12 mouse cellular contexts compared by ENCODE assay signal in genomic region chr6:121098109-121098508, GRCm38 (mm10). TPM values are rescaled to one million over a fixed set of nuclear protein-coding genes. Genes with fewer than 3 reads are reported as not detected.
DNase-seq lines count a peak whose midpoint lies in the region; ATAC-seq and TF ChIP-seq lines count a peak whose summit lies in the region.
"Had no signal": no experiment of that assay in that cellular context is flagged by ENCODE, and none has a peak within 500 bp of the region (broad histone marks: within the 10 kb centered on the region; RNA-seq: fewer than 3 reads in every experiment).

No protein-coding gene starts in this region.

- no peak for DNase-seq in heart, embryonic 10.5 days (ENCODE audit: low spot score)
- DNase-seq in heart, postnatal 14 days, result no peak
- no peak for DNase-seq in G1E (ENCODE audit: low spot score)
- DNase-seq in liver, postnatal 0 days, result no peak
- DNase-seq in left cerebral cortex, adult 18-20 months (ENCODE audit: low spot score in 2 of 2), result no peak
- DNase-seq: adrenal gland, postnatal 25 days; B cell, adult 2 months; lung, postnatal 10 days had no signal

- no peak overlapping the region for H3K4me3 ChIP-seq in heart, embryonic 10.5 days
- peak overlapping the region; percentile 63; the same call in 1 of the 2 replicates for H3K4me3 ChIP-seq in G1E (ENCODE audit: low read depth, low read length)
- H3K4me3 ChIP-seq in hindbrain, embryonic 12.5 days, result no peak overlapping the region
- no peak overlapping the region for H3K4me3 ChIP-seq in liver, postnatal 0 days (ENCODE audit: low read depth, low read length)
- H3K4me3 ChIP-seq: limb, embryonic 12.5 days; midbrain, embryonic 12.5 days had no signal

- ATAC-seq in G1E (ENCODE audit: extremely low read depth, insufficient number of reproducible peaks, low FRiP score, poor library complexity, severe bottlenecking), result no peak
- ATAC-seq in hindbrain, embryonic 12.5 days (ENCODE audit: low FRiP score), result 0 out of 2 replicates have a peak, but pooled peaks have one; percentile 23
- no peak for ATAC-seq in liver, postnatal 0 days
- ATAC-seq in erythroblast, adult 5-6 weeks (replicated peaks; ENCODE audit: low FRiP score, poor library complexity, severe bottlenecking), result no peak

- H3K9ac ChIP-seq in hindbrain, embryonic 12.5 days, result no peak overlapping the region
- no peak overlapping the region for H3K9ac ChIP-seq in liver, postnatal 0 days (replicated peaks)
- H3K9ac ChIP-seq: limb, embryonic 12.5 days; midbrain, embryonic 12.5 days had no signal

- intact Hi-C loops in heart, postnatal 14 days (cut with DNase I), result no loop called here

- H3K36me3 ChIP-seq in heart, embryonic 10.5 days, result peaks cover 13% of the 10 kb centered on the region; the same call in 1 of the 2 replicates
- peaks cover 72% of the 10 kb centered on the region for H3K36me3 ChIP-seq in G1E (replicated peaks)
- H3K36me3 ChIP-seq in hindbrain, embryonic 12.5 days, result 0 out of 2 replicates have a peak, but pooled peaks cover 5% of the 10 kb centered on the region
- 0 out of 2 replicates have a peak, but pooled peaks cover under 1% of the 10 kb centered on the region for H3K36me3 ChIP-seq in liver, postnatal 0 days (replicated peaks; ENCODE audit: insufficient read depth, low read length)

- TF ChIP-seq EP300 in liver, postnatal 0 days (IDR thresholded peaks at IDR 0.05; ENCODE audit: low read depth), result no peak

- H3K27ac ChIP-seq in heart, embryonic 10.5 days, result peak overlapping the region; percentile 64; the same call in 1 of the 2 replicates
- 0 out of 2 replicates have a peak overlapping the region, but pooled peaks have one; percentile 40 for H3K27ac ChIP-seq in hindbrain, embryonic 12.5 days
- no peak overlapping the region for H3K27ac ChIP-seq in liver, postnatal 0 days (ENCODE audit: low read depth)
- H3K27ac ChIP-seq: limb, embryonic 12.5 days; midbrain, embryonic 12.5 days had no signal

- peaks cover 90% of the 10 kb centered on the region for H3K4me1 ChIP-seq in heart, embryonic 10.5 days
- H3K4me1 ChIP-seq in G1E (ENCODE audit: insufficient read depth, low read depth, low read length), result peaks cover 97% of the 10 kb centered on the region
- H3K4me1 ChIP-seq in hindbrain, embryonic 12.5 days, result peaks cover 30% of the 10 kb centered on the region
- H3K4me1 ChIP-seq in liver, postnatal 0 days (ENCODE audit: insufficient read depth), result peaks cover 80% of the 10 kb centered on the region
- H3K4me1 ChIP-seq: limb, embryonic 12.5 days had no signal

- 77% methylated on average over 9 of the region's 9 CpGs for WGBS in heart, embryonic 10.5 days
- WGBS in hindbrain, embryonic 12.5 days, result 48% methylated on average over 9 of the region's 9 CpGs
- 75% methylated on average over 9 of the region's 9 CpGs for WGBS in liver, postnatal 0 days (ENCODE audit: insufficient replicate concordance)

- H3K9me3 ChIP-seq in heart, embryonic 10.5 days, result no peaks in the 10 kb centered on the region
- H3K9me3 ChIP-seq in G1E (replicated peaks), result no peaks in the 10 kb centered on the region
- no peaks in the 10 kb centered on the region for H3K9me3 ChIP-seq in hindbrain, embryonic 12.5 days (replicated peaks)
- H3K9me3 ChIP-seq in liver, postnatal 0 days (ENCODE audit: low read length), result no peaks in the 10 kb centered on the region
- H3K9me3 ChIP-seq: limb, embryonic 12.5 days; midbrain, embryonic 12.5 days had no signal

- no peak for TF ChIP-seq CTCF in G1E (IDR thresholded peaks at IDR 0.05; ENCODE audit: low read depth, low read length)
- TF ChIP-seq CTCF in liver, postnatal 0 days (IDR thresholded peaks at IDR 0.05; ENCODE audit: low read depth), result no peak

- H3K4me2 ChIP-seq in hindbrain, embryonic 12.5 days (replicated peaks), result no peak overlapping the region
- 0 out of 2 replicates have a peak overlapping the region, but pooled peaks have one; percentile 4 for H3K4me2 ChIP-seq in liver, postnatal 0 days (ENCODE audit: low read depth, low read length)
- H3K4me2 ChIP-seq: limb, embryonic 12.5 days; midbrain, embryonic 12.5 days had no signal

- H3K27me3 ChIP-seq in heart, embryonic 10.5 days (ENCODE audit: insufficient read depth, poor library complexity, severe bottlenecking), result no peaks in the 10 kb centered on the region
- no peaks in the 10 kb centered on the region for H3K27me3 ChIP-seq in G1E (ENCODE audit: insufficient read depth, low read length)
- H3K27me3 ChIP-seq in hindbrain, embryonic 12.5 days, result no peaks in the 10 kb centered on the region
- H3K27me3 ChIP-seq in liver, postnatal 0 days (ENCODE audit: insufficient read depth, low read length), result no peaks in the 10 kb centered on the region
- H3K27me3 ChIP-seq: limb, embryonic 12.5 days; midbrain, embryonic 12.5 days had no signal

RNA-seq across cellular contexts. Expression of gene Mical3, which starts 32.7 kb away (rescaled TPM):
- polyA plus RNA-seq in heart, embryonic 10.5 days (2016; fragmentation: Nextera tagmentation; extraction: Ambion mirVana), result 25.8 and 37.3 TPM in 2 replicates
- total RNA-seq in heart, postnatal 14 days (2021), result 100 to 1,000 TPM; 114 to 124 TPM
- total RNA-seq in G1E (2014; fragmentation: Nextera tagmentation) (107 and 109 TPM in 2 replicates), G1E (2017) (20.4 and 20.9 TPM in 2 replicates)
- polyA plus RNA-seq in G1E (2012), result 29.8 and 38.1 TPM in 2 replicates
- polyA plus RNA-seq in hindbrain, embryonic 12.5 days (2016; fragmentation: Nextera tagmentation; extraction: Ambion mirVana), result 20.7 and 22.7 TPM in 2 replicates
- 4.0 and 4.5 TPM in 2 replicates for polyA plus RNA-seq in liver, postnatal 0 days (2015; fragmentation: Nextera tagmentation; extraction: Ambion mirVana)
- 100 to 1,000 TPM; 108 to 119 TPM for total RNA-seq in left cerebral cortex, adult 18-20 months (2021)
- total RNA-seq in erythroblast, adult 5-6 weeks (2015; ENCODE audit: low replicate concordance), result 99.0 and 127 TPM in 2 replicates
- 133 and 258 TPM in 2 replicates for total RNA-seq in erythroblast, adult 5-6 weeks (2017; ENCODE audit: low replicate concordance)
